Mouse (Mus musculus): ENCODE results near the gene Lin54. TPM values are rescaled to one million over a fixed set of nuclear protein-coding genes. Genes with fewer than 3 reads are reported as not detected.

Lin54 gene
- polyA plus RNA-seq, 1 experiment from 2014 or later = 13.6 TPM

- peaks cover 39% of the 10 kb centered on the region for H3K36me3 ChIP-seq (ENCODE audit: control insufficient read depth, insufficient read depth, low read length)
- ATAC-seq (ENCODE audit: low read depth) = no peak
- 85% methylated on average over 2 of the region's 2 CpGs for WGBS
These were observed 82.4 kb downstream of the Lin54 start for GRCm38 (mm10) chr5:100418077-100418476.

DNA sequence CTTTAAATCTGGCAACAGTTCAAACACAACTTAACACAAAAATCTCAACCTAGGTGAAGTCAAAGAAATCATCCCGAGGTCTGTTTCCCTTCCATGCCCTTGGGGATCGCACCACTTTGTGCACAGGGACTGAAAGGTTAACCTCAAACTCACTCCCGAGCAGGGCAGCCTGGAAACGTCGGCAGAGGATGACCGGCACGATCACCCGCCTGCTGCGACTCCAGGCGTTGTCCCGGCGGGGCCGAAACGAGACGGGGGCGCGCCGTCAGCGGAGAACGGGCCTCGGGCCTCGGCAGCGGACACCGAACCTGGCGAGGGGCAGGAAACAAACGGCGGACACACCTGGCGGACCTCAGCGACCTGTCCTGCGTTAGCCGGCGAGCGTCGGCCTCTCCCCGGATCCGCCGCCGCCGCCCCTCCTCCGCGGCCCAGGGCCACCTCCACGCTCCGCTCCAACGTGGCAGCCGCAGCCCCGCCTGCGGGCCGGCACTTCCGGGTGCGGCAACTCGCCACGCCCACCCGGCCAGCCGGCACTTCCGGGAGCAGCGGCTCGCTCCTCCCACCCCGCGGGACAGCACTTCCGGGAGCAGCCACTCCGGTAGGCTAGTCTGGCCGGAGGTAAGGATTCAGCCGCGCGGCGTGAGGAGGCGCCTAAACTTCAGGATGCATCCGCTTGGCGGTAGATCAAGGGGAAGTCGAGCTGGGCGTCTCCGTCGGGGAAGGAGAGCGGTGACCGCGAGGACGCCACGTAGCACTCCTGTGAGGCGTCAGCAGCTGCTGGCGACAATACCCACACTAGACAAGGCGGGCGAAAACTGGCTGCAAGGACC, 84.5 kb downstream of the Lin54 start, which contains the start of gene Sec31a:
Gene Sec31a, minus strand, starts transcription at position 474 of the 830 bp plus-strand sequence.
- peak within 1 kb of the TSS; percentile 60 for H3K4me2 ChIP-seq (ENCODE audit: low read depth, low read length)
- peak within 1 kb of the TSS; percentile 97 for H3K4me3 ChIP-seq (ENCODE audit: low read length)
- peak within 1 kb of the TSS; percentile 93 for H3K27ac ChIP-seq (ENCODE audit: low read length)
- no peaks in the 10 kb centered on the region for H3K27me3 ChIP-seq (ENCODE audit: control insufficient read depth, insufficient read depth, low read depth, low read length)
- WGBS = under 1% methylated on average over 63 of the region's 82 CpGs
- peaks cover 25% of the 10 kb centered on the region for H3K4me1 ChIP-seq (replicated peaks; ENCODE audit: control insufficient read depth, insufficient read depth, low read length)
- peaks cover 23% of the 10 kb centered on the region for H3K36me3 ChIP-seq (ENCODE audit: control insufficient read depth, insufficient read depth, low read length)
- peak; percentile 98 for ATAC-seq (ENCODE audit: low read depth)
- no peaks in the 10 kb centered on the region for H3K9me3 ChIP-seq (ENCODE audit: control insufficient read depth, low read length)
- H3K9ac ChIP-seq (ENCODE audit: low read length) = peak within 1 kb of the TSS; percentile 89

More at GRCm38 (mm10) chr5:100418077-100418476, 82.4 kb downstream of the Lin54 start:
- Histone ChIP-seq H3K27me3 (ENCODE audit: control insufficient read depth, insufficient read depth, low read depth, low read length) (no peaks in the 10 kb centered on the region), H3K9me3 (ENCODE audit: control insufficient read depth, low read length) (no peaks in the 10 kb centered on the region), H3K4me3 (ENCODE audit: low read length) (no peak overlapping the region), H3K27ac (ENCODE audit: low read length) (no peak overlapping the region), H3K4me1 (replicated peaks; ENCODE audit: control insufficient read depth, insufficient read depth, low read length) (peaks cover 20% of the 10 kb centered on the region), H3K4me2 (ENCODE audit: low read depth, low read length) (no peak overlapping the region), H3K9ac (ENCODE audit: low read length) (no peak overlapping the region)

DNA sequence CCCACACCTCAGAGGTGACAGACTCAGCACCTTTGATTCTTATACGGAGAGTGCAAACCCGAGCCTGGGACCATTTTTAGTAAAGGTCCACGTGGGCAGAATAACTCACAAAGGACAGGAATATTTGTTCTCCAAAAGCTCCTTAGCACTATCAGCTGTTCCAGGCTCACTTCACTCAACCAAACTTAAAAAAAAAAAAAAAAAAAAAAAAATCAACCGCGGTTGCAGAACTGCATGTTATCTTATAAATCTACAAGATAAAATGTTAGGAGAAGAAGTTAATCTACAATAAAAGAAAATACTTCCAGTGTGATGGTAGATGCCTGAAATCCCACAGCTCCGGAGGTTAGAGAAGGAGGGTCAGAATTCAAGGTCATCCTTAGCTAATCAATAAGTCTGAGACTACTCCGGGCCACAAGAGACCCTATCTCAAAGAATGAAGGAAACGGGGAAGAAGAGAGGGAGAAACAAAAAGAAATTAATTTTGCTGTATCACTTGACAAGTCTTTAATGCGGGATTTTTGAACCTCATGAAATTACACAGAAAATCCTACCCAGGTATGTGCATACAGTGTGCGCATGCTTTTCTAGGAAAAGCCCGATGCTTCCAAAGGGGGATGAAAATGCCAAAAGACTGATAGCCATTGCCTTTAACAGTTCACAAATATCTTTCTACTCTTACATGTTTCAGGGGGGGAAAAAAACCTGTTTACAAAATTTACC, 85.8 kb downstream of the Lin54 start:
- Histone ChIP-seq H3K36me3 (ENCODE audit: control insufficient read depth, insufficient read depth, low read length) (peaks cover 12% of the 10 kb centered on the region), H3K9ac (ENCODE audit: low read length) (peak overlapping the region; percentile 55), H3K4me1 (replicated peaks; ENCODE audit: control insufficient read depth, insufficient read depth, low read length) (peaks cover 25% of the 10 kb centered on the region), H3K27ac (ENCODE audit: low read length) (no peak overlapping the region), H3K4me3 (ENCODE audit: low read length) (peak overlapping the region; percentile 97), H3K27me3 (ENCODE audit: control insufficient read depth, insufficient read depth, low read depth, low read length) (no peaks in the 10 kb centered on the region), H3K4me2 (ENCODE audit: low read depth, low read length) (peak overlapping the region; percentile 60), H3K9me3 (ENCODE audit: control insufficient read depth, low read length) (no peaks in the 10 kb centered on the region)
- 23% methylated on average over 11 of the region's 11 CpGs for WGBS
- no peak for ATAC-seq (ENCODE audit: low read depth)

GRCm38 (mm10) chr5:100412886-100413285, 87.6 kb downstream of the Lin54 start:
- ATAC-seq (ENCODE audit: low read depth) = no peak
- no peaks in the 10 kb centered on the region for H3K9me3 ChIP-seq (ENCODE audit: control insufficient read depth, low read length)
- no peaks in the 10 kb centered on the region for H3K27me3 ChIP-seq (ENCODE audit: control insufficient read depth, insufficient read depth, low read depth, low read length)
- H3K27ac ChIP-seq (ENCODE audit: low read length) = no peak overlapping the region
- H3K4me3 ChIP-seq (ENCODE audit: low read length) = no peak overlapping the region
- peaks cover 25% of the 10 kb centered on the region for H3K4me1 ChIP-seq (replicated peaks; ENCODE audit: control insufficient read depth, insufficient read depth, low read length)
- whole genome bisulfite sequencing = 48% methylated on average over 3 of the region's 3 CpGs
- H3K4me2 ChIP-seq (ENCODE audit: low read depth, low read length) = no peak overlapping the region
- H3K36me3 ChIP-seq (ENCODE audit: control insufficient read depth, insufficient read depth, low read length) = 0 out of 2 replicates have a peak, but pooled peaks cover 3% of the 10 kb centered on the region
- no peak overlapping the region for H3K9ac ChIP-seq (ENCODE audit: low read length)

GRCm38 (mm10) chr5:100410281-100410680, 90.2 kb downstream of the Lin54 start:
- ATAC-seq (ENCODE audit: low read depth) = no peak
- no peaks in the 10 kb centered on the region for H3K27me3 ChIP-seq (ENCODE audit: control insufficient read depth, insufficient read depth, low read depth, low read length)
- no peaks in the 10 kb centered on the region for H3K9me3 ChIP-seq (ENCODE audit: control insufficient read depth, low read length)
- H3K27ac ChIP-seq (ENCODE audit: low read length) = no peak overlapping the region
- no peak overlapping the region for H3K9ac ChIP-seq (ENCODE audit: low read length)
- no peak overlapping the region for H3K4me2 ChIP-seq (ENCODE audit: low read depth, low read length)
- no peak overlapping the region for H3K4me3 ChIP-seq (ENCODE audit: low read length)
- 83% methylated on average over 5 of the region's 5 CpGs for whole genome bisulfite sequencing
- H3K36me3 ChIP-seq (ENCODE audit: control insufficient read depth, insufficient read depth, low read length) = peaks cover 7% of the 10 kb centered on the region; the same call in 1 of the 2 replicates
- H3K4me1 ChIP-seq (replicated peaks; ENCODE audit: control insufficient read depth, insufficient read depth, low read length) = peaks cover 23% of the 10 kb centered on the region

DNA sequence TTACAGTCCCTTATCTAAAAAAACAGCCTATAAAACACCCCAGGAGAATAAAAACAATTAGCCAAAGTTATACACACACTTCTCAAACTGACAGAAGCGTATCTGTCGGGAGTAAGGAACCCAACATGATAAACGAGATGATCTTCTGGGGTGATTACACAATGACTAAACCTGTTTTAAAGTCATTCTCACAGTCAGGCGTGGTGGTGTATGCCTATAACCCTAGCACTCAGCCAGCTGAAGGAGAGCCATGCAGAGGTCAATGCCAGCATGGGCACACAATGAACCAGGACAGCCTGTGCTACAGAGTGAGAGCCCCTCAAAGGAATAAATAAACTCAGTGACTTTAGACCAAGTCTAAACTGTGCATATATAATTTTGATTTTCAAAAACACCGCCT, 92.0 kb downstream of the Lin54 start:
- WGBS = 77% methylated on average over 5 of the region's 5 CpGs
- Histone ChIP-seq H3K27ac (ENCODE audit: low read length) (no peak overlapping the region), H3K36me3 (ENCODE audit: control insufficient read depth, insufficient read depth, low read length) (peaks cover 17% of the 10 kb centered on the region), H3K4me3 (ENCODE audit: low read length) (no peak overlapping the region), H3K27me3 (ENCODE audit: control insufficient read depth, insufficient read depth, low read depth, low read length) (no peaks in the 10 kb centered on the region), H3K9me3 (ENCODE audit: control insufficient read depth, low read length) (no peaks in the 10 kb centered on the region), H3K4me2 (ENCODE audit: low read depth, low read length) (no peak overlapping the region), H3K9ac (ENCODE audit: low read length) (no peak overlapping the region), H3K4me1 (replicated peaks; ENCODE audit: control insufficient read depth, insufficient read depth, low read length) (peaks cover 12% of the 10 kb centered on the region)
- no peak for ATAC-seq (ENCODE audit: low read depth)

GRCm38 (mm10) chr5:100396753-100397152, 103.7 kb downstream of the Lin54 start:
- Histone ChIP-seq H3K27ac (ENCODE audit: low read length) (no peak overlapping the region), H3K4me2 (ENCODE audit: low read depth, low read length) (no peak overlapping the region), H3K36me3 (ENCODE audit: control insufficient read depth, insufficient read depth, low read length) (peaks cover 62% of the 10 kb centered on the region), H3K4me3 (ENCODE audit: low read length) (no peak overlapping the region), H3K9me3 (ENCODE audit: control insufficient read depth, low read length) (no peaks in the 10 kb centered on the region), H3K9ac (ENCODE audit: low read length) (no peak overlapping the region), H3K27me3 (ENCODE audit: control insufficient read depth, insufficient read depth, low read depth, low read length) (no peaks in the 10 kb centered on the region), H3K4me1 (replicated peaks; ENCODE audit: control insufficient read depth, insufficient read depth, low read length) (no peaks in the 10 kb centered on the region)
- no peak for ATAC-seq (ENCODE audit: low read depth)
- 92% methylated on average over 3 of the region's 3 CpGs for WGBS

GRCm38 (mm10) chr5:100393681-100394080, 106.8 kb downstream of the Lin54 start:
- H3K4me1 ChIP-seq (replicated peaks; ENCODE audit: control insufficient read depth, insufficient read depth, low read length) = no peaks in the 10 kb centered on the region
- H3K9me3 ChIP-seq (ENCODE audit: control insufficient read depth, low read length) = no peaks in the 10 kb centered on the region
- H3K9ac ChIP-seq (ENCODE audit: low read length) = no peak overlapping the region
- WGBS = 81% methylated on average over 3 of the region's 3 CpGs
- no peak overlapping the region for H3K4me3 ChIP-seq (ENCODE audit: low read length)
- no peak for ATAC-seq (ENCODE audit: low read depth)
- no peak overlapping the region for H3K4me2 ChIP-seq (ENCODE audit: low read depth, low read length)
- no peak overlapping the region for H3K27ac ChIP-seq (ENCODE audit: low read length)
- no peaks in the 10 kb centered on the region for H3K27me3 ChIP-seq (ENCODE audit: control insufficient read depth, insufficient read depth, low read depth, low read length)
- peaks cover 62% of the 10 kb centered on the region for H3K36me3 ChIP-seq (ENCODE audit: control insufficient read depth, insufficient read depth, low read length)

DNA sequence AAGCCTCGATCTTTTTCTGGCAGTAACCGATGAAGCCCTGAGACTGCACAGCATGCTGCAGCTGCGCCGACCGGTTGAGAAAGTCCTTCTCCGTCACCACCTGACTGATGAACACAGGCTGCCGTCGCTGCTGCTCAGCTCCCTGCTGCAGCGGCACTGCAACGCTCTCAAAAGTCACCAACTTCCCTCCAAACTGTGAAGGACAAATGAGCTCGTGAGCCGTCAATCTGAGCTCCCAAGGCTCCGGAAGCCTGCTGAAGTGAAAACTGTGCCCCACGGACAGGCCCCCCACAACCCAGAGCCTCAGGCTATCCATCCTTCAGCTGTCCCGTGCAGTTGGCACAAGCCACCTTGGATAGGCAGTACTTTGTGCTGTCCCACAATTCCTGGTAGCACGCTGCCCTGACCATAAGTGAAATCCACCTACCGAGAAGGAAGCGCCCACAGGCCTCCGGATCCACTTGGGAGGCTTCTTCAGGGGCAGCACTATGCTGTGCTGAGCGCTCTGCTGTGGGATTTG, 107.9 kb downstream of the Lin54 start:
- Histone ChIP-seq H3K4me3 (ENCODE audit: low read length) (no peak overlapping the region), H3K27me3 (ENCODE audit: control insufficient read depth, insufficient read depth, low read depth, low read length) (no peaks in the 10 kb centered on the region), H3K36me3 (ENCODE audit: control insufficient read depth, insufficient read depth, low read length) (peaks cover 58% of the 10 kb centered on the region), H3K27ac (ENCODE audit: low read length) (no peak overlapping the region), H3K4me1 (replicated peaks; ENCODE audit: control insufficient read depth, insufficient read depth, low read length) (no peaks in the 10 kb centered on the region), H3K9ac (ENCODE audit: low read length) (no peak overlapping the region), H3K9me3 (ENCODE audit: control insufficient read depth, low read length) (no peaks in the 10 kb centered on the region), H3K4me2 (ENCODE audit: low read depth, low read length) (no peak overlapping the region)
- 83% methylated on average over 20 of the region's 20 CpGs for WGBS
- ATAC-seq (ENCODE audit: low read depth) = no peak
